Mouse (Mus musculus) spleen, embryonic (tissue): ENCODE data around the gene Tubb2b.
"Not testable (repeated sequence)": the region's sequence is repeated elsewhere in the genome, so short reads cannot be mapped to it uniquely, and the experiment has no call there.

Experiments
- CTCF ChIA-PET: fragments of 350-600 bp; sonication (Branson Sonifier 250); formaldehyde crosslinking; loops from one replicate; lab custom pipeline; 2022; lab: Charles Lee

Tubb2b gene

GRCm38 (mm10) chr13:34109035-34109676, 21.1 kb downstream of the Tubb2b start:
- CTCF ChIA-PET: no interaction called here

DNA sequence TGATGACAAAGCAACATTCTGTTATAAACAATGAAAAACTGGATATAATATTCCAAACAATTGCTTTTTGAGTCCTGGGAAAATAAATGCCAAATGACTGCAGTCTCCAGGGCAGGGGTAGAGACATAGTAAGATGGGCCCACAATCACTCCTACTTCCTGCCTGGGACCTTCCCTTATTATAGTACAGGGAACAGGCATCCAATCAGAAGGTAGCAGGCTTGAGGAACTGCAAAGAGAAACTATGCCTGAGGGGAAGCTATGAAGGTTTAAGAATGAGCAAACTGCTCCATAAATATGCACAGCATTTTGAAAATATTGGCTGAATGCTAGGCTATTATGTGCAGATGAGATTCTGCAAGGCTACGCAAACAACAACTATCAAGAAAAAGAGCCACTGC, 23.3 kb downstream of the Tubb2b start:
- CTCF ChIA-PET: no interaction called here

GRCm38 (mm10) chr13:34106256-34106655, 24.0 kb downstream of the Tubb2b start:
- CTCF ChIA-PET: interaction anchor here (0.7 kb wide), 1 partner anchor 57 kb away, joined by 3 read pairs; no protein-coding TSS in a partner anchor

- CTCF ChIA-PET: no interaction called here
Measured at GRCm38 (mm10) chr13:34105364-34105763, 24.9 kb downstream of the Tubb2b start.

DNA sequence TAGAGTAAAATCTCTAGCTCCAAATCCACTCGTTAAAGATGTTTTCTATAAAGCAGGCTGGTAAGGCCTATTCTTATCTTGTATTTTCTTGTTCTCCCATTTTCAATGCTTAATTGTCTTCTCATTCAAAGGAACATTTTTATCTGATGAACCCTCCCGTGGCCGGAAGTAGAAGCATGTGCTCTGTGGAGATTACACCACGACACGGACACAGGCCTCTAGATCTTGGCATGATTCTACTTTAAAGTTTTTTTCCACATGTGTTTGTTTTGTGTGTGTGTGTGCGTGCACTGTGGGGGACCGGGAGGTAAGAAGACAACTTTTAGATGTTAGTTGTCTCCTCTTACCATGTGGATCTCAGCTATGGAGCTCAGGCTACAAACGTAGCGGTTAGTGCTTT, 28.4 kb downstream of the Tubb2b start:
- CTCF ChIA-PET: no interaction called here

GRCm38 (mm10) chr13:34101247-34101646, 29.0 kb downstream of the Tubb2b start:
- CTCF ChIA-PET: no interaction called here

- CTCF ChIA-PET: no interaction called here
Measured at GRCm38 (mm10) chr13:34100733-34101132, 29.5 kb downstream of the Tubb2b start.

DNA sequence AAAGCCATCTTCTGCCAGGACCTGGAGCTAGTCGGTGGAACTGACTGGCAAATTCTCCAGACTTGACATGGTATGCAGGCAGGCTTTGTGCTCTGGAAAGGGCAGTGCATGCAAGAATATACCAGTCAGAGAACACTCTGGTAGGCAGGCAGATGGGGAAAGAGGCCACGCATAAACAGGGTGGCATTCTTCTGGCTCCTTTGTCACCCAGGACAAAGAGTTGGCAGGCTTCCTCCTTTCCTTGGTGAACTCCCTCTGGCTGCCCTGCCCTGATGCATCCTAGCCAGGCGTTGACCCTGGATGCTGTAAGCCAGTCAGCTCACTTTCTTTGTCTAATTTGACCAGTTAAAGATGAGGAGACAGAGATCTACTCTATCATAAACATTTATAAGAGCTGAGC, 33.2 kb downstream of the Tubb2b start:
- CTCF ChIA-PET: no interaction called here

DNA sequence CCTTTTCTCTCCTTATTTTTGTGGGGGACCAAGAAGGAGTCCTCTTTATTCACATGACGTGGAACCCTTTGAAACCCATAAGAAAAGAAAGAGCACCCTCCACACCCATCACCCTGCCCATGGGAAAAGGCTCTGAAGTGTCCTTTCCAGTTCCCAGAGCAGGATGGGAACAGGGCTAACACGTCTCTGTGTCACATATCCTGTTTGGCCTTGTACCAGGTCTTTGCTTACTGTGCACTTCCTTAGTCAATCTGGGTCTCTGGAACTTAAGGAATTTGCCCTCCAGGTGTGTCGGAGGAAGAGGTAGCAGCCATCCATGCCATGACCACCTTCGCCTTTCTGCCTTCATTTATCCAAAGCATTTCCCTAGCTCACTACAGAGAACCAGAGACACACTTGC, 33.8 kb downstream of the Tubb2b start:
- CTCF ChIA-PET: no interaction called here

- CTCF ChIA-PET: no interaction called here
Measured at GRCm38 (mm10) chr13:34095542-34096435, 34.5 kb downstream of the Tubb2b start.

- CTCF ChIA-PET: interaction anchor here (0.7 kb wide), 1 partner anchor 613 kb away, joined by 5 read pairs; no protein-coding TSS in a partner anchor
Measured at GRCm38 (mm10) chr13:34089358-34089757, 40.9 kb downstream of the Tubb2b start.

DNA sequence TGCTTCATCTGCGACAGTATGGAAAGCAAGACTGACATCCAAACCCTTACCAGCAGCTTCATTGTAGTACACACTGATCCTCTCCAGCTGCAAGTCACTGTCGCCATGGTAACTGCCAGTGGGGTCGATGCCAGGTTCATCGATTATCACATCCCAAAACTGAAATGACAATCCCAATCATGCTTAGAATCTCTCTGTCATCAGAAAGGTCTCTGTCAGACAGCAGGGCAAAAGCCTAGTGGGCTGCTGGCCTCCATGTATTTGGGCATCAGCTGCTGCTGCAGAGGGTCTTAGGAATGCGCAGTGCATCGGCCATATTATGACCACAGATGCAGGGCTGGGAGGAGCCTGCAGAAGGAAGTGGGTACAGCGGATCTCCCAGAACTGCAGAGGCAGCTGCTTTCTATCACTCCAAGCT, 41.4 kb downstream of the Tubb2b start:
- CTCF ChIA-PET: no interaction called here

- CTCF ChIA-PET: not testable (repeated sequence)
Measured at GRCm38 (mm10) chr13:34088201-34088649, 42.0 kb downstream of the Tubb2b start.

DNA sequence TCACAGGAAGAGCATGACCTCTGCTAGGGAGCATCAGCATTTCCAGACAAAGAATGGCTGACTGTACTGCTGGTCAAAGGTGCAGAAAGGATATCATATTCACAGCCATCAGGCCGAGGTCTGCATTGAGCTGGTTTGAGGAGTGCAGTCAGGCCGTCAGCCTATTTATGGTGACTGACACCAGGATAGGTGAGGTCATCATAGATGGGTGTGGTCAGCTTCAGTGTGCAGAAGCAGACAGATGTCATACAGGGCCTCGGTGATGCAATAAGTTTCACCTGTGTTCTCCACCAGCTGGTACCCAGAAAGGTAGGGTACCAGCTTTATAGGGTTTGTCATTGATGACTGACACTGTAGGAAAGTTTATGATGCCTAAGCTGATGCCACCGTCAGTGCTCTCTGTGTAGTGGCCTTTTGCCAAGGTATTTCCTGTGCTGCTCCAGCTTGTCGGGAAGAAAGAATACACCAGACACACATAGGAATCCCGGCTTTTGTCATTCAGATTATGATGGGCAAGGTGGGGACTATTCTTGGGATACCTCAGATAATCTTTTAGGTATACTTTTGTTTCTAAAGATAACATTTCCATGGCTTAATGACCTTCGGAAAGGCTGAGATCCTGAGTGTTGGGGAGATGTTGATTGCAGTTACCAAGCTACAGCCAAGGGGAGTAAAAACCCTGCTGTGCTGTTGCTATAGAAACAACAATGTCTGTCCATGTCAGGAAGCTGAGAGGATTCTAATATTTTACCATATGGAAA, 43.0 kb downstream of the Tubb2b start:
- CTCF ChIA-PET: no interaction called here

DNA sequence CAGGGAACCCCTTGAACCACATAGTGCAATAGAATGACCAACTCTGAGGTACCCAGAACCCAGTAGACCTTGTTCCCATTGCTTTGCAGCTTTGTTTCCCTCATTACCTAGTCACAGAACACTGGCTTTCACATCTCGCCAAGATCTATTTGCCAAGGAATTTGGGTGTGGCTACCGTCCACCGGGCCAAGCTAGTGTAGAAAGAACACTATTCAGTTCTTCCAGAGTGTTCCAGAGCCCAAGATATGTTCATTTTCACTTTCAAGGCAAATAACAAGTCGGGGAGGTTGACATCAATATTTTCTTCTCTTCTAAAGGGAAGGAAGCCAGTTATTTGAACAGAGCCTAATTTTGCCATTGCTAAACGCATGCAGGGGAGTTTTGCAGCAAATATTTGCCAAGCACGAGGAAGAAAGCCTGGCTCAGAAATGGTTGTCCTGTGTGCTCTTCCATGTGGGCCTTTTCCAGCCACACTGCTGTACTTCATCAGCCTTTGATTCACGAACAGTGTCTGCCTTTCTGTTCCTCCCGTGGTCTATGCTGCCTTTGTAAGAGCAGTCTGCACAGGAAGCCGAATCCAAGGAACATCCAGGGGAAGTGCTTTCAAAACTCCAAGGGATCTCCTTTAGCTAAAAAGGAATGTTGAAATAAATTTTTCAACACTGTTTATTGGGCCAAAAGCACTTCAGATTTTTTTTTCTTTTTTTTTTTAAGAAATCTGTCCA, 46.1 kb downstream of the Tubb2b start:
- CTCF ChIA-PET: no interaction called here

- CTCF ChIA-PET: interaction anchor here (0.6 kb wide), 1 partner anchor 64 kb away, joined by 4 read pairs; no protein-coding TSS in a partner anchor
Measured at GRCm38 (mm10) chr13:34081926-34082325, 48.3 kb downstream of the Tubb2b start.

DNA sequence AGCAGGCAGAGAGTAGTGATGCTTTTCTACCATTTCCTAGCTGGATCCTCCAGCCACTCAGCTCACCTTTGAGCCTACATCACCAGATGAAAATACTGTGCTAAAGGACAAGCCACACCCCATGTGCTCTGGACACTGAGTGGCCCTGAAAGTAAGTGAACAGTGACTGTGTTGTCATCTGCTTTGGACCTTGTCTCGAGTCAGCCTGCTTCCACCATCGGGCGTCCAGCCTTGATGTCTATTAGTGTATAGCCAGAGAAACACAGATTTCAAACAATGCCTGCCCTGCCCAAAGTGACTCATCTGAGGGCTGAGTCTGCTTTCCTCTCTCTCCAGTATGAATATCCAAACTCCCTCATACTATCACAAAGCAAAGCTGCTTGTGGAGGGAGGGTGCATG, 50.5 kb downstream of the Tubb2b start:
- CTCF ChIA-PET: no interaction called here

DNA sequence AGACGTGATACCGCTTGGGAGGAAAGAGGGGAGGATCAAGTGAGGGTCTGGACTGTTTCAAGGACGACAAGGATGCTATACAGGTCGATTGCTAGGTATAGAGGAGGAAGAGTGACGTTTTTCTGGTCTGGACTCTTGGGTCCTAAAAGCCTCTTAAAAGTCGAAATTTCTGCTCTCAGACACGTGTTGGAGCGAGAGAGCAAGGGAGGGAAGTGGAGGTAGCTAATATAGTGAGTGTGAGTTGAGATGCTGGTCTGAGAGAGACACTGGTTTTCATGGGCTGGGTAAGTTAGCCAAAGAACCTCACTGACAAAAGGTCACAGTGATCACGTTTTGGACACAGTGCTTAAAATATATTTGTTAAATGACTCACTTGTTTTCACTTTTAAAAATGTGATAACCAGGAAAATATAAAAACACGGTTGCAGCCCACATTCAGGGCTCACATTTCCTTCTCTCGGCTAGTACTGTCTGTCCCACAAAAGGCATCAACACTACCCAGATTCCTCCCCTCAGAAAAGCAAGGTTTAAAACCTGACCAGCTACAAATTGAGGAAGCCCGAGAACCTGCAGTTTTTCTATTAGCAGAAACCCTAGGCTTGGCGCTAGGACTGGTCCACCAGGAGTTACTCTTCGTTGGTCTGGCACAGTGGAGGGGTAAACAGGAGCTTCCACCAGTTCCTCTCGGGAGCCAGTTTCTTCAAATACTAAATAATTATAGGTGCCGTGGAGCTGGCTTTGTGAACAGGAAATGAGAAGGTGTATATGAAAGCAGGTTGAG, 51.6 kb downstream of the Tubb2b start:
- CTCF ChIA-PET: no interaction called here

GRCm38 (mm10) chr13:34077492-34078271, 52.6 kb downstream of the Tubb2b start, which contains the start of gene Tubb2a:
Gene Tubb2a (minus strand): TSS chr13:34078007.
- CTCF ChIA-PET: interaction anchor here (1.1 kb wide), 1 partner anchor 23 kb away, joined by 4 read pairs; no protein-coding TSS in a partner anchor
